Mouse (Mus musculus) midbrain, postnatal 0 days (tissue): ENCODE results near the gene Srrm3. TPM values are rescaled to one million over a fixed set of nuclear protein-coding genes. Genes with fewer than 3 reads are reported as not detected.

Experiments used
- ATAC-seq: fragments of 200-750 bp; cut with Nextera tagmentation; 2 replicates; pipeline ENCODE4 v1.8.0; 2017; ENCODE audit warnings: moderate number of reproducible peaks, mild to moderate bottlenecking, moderate TSS enrichment, moderate library complexity; ENCODE audit not compliant: low FRiP score
- DNase-seq: peaks from one replicate; pipeline ENCODE4 v3.0.0-alpha.2; 2015; ENCODE audit warnings: low spot score
- H3K27ac ChIP-seq: fragments of 300-500 bp; sonication (generic); 2 replicates; pipeline ENCODE4 v1.5.1; 2014; ENCODE audit warnings: low read depth, mild to moderate bottlenecking, low read length, mixed read lengths
- H3K27me3 ChIP-seq: fragments of 300-500 bp; sonication (generic); 2 replicates; pipeline ENCODE4 v1.6.1; 2014; ENCODE audit warnings: low read length, control low read depth, mixed read lengths; ENCODE audit not compliant: insufficient read depth
- H3K36me3 ChIP-seq: fragments of 300-500 bp; sonication (generic); 2 replicates; pipeline ENCODE4 v1.6.1; 2014; ENCODE audit warnings: low read length, control low read depth, mixed read lengths; ENCODE audit not compliant: insufficient read depth
- H3K4me1 ChIP-seq: fragments of 300-500 bp; sonication (generic); 2 replicates; pipeline ENCODE4 v1.6.1; 2014; ENCODE audit warnings: mild to moderate bottlenecking, control low read depth, antibody characterized with exemption, low read length, mixed read lengths; ENCODE audit not compliant: insufficient read depth
- H3K4me2 ChIP-seq: fragments of 300-500 bp; sonication (generic); 2 replicates; pipeline ENCODE4 v1.6.1; 2014; ENCODE audit warnings: low read depth, mild to moderate bottlenecking, low read length, mixed read lengths; ENCODE audit not compliant: poor library complexity, severe bottlenecking
- H3K4me3 ChIP-seq: fragments of 300-500 bp; sonication (generic); 2 replicates; pipeline ENCODE4 v1.5.1; 2014; ENCODE audit warnings: low read depth, mild to moderate bottlenecking, low read length, moderate library complexity
- H3K9ac ChIP-seq: fragments of 300-500 bp; sonication (generic); replicated peaks from 2 replicates; pipeline ENCODE4 v1.6.1; 2014; ENCODE audit warnings: mild to moderate bottlenecking, low read length, moderate library complexity, mixed read lengths; ENCODE audit not compliant: poor library complexity, severe bottlenecking
- H3K9me3 ChIP-seq: fragments of 300-500 bp; sonication (generic); 2 replicates; pipeline ENCODE4 v1.6.1; 2016; ENCODE audit warnings: low read length, control low read depth
- CTCF ChIP-seq: IDR thresholded peaks from 2 replicates; pipeline ENCODE4 v1.5.1; 2016; ENCODE audit warnings: antibody characterized with exemption, mild to moderate bottlenecking
- WGBS: fragments of 180-500 bp; shearing (Covaris S2); extraction: QIAGEN DNeasy Blood & Tissue Kit; methylation state at CpG from one replicate; pipeline ENCODE4 v1.1.7; 2014; 5-methylcytosine and 5-hydroxymethylcytosine counted together
- polyA plus RNA-seq: library from polyadenylated mRNA; unstranded; fragments of >200 nt; fragmentation: Nextera tagmentation; extraction: Ambion mirVana; gene quantifications from 2 replicates; pipeline ENCODE4 v1.2.1, GENCODE M21; 2015
- total RNA-seq: library from RNA; depleted of rRNA; stranded (reverse); fragments of >200 nt; gene quantifications from 2 replicates; pipeline ENCODE4 v1.2.3, GENCODE M21; 2014

Srrm3 gene
- total and polyA plus RNA-seq, 2 experiments from 2014 or later: 58.8 to 123 TPM

GRCm38 (mm10) chr5:135868653-135869052 lies 62.0 kb downstream of the Srrm3 start:
- H3K4me1 ChIP-seq: peaks cover 11% of the 10 kb centered on the region; the same call in 1 of the 2 replicates
- DNase-seq (no peak), ATAC-seq (peak; percentile 38; the same call in 1 of the 2 replicates)
- no peaks in the 10 kb centered on the region for H3K27me3 ChIP-seq
- H3K9me3 ChIP-seq: no peaks in the 10 kb centered on the region
- peaks cover 5% of the 10 kb centered on the region for H3K36me3 ChIP-seq
- 8% methylated on average over 27 of the region's 27 CpGs for WGBS
- peak overlapping the region; percentile 77 for H3K9ac ChIP-seq
- TF ChIP-seq CTCF: no peak
- H3K4me3 ChIP-seq: peak overlapping the region; percentile 42
- H3K27ac ChIP-seq: peak overlapping the region; percentile 63
- H3K4me2 ChIP-seq: peak overlapping the region; percentile 64

DNA sequence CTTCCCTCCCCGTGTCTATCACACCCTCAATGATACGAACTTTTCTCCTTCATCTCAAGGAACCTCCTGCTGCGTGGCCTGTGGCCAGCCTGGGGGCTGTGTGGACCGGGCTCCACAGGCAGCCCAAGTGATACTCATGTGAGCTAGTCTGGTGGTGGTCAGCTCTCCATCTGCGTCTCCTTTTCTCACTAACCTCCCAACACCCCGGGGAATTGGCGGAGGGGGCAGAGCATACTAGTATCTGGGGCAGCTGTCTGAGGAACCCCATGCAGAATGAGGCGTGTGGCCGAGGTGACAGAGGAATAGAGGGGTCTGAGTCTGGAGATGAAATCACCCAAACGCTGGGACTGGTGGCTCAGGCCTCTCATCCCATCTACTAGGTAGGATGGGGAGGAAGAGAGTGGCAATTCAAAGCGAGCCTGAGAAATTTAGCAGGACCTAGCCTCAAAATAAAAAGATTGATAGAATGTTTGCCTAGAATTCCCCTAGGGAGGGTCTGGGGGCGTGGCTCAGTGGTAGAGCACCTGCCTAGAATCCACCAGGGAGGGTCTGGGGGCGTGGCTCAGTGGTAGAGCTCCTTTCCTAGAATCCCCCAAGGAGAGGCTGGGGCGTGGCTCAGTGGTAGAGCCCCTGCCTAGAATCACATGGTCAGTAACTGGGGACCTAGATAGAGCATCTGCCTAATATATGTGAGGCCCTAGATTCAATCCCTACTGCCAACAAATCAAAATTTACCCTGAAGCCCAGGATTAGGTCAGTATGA lies 63.2 kb downstream of the Srrm3 start:
- Histone ChIP-seq H3K27ac (no peak overlapping the region), H3K36me3 (no peaks in the 10 kb centered on the region; the same call in 1 of the 2 replicates), H3K4me2 (peak overlapping the region; percentile 64; the same call in 1 of the 2 replicates), H3K27me3 (no peaks in the 10 kb centered on the region), H3K4me3 (no peak overlapping the region), H3K4me1 (peaks cover 11% of the 10 kb centered on the region; the same call in 1 of the 2 replicates), H3K9ac (peak overlapping the region; percentile 77; the same call in 1 of the 2 replicates), H3K9me3 (no peaks in the 10 kb centered on the region)
- 71% methylated on average over 14 of the region's 14 CpGs for WGBS
- DNase-seq: no peak
- no peak for ATAC-seq
- TF ChIP-seq CTCF: no peak

DNA sequence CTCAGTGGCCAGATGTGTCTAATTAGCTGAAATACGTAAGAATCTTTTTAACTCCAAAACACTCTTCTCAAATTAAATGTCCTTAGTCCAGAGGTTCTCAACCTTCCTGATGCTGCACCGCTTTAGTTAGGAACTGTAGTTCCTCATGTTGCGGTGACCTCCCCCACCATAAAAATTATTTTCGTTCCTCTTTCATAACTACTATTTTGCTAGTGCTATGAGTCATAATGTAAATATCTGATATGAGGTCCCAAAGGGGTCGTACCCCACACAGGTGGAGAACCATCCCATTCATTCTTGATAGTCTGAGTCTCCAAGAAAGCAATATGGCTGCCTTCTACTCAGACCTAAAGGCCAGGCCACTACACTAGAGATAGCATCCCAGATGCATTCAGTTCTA lies 63.8 kb downstream of the Srrm3 start:
- no peak overlapping the region for H3K4me2 ChIP-seq
- WGBS: 90% methylated on average over 5 of the region's 5 CpGs

GRCm38 (mm10) chr5:135872996-135873395 lies 66.3 kb downstream of the Srrm3 start:
- Histone ChIP-seq H3K4me3 (no peak overlapping the region), H3K27ac (no peak overlapping the region), H3K9me3 (no peaks in the 10 kb centered on the region), H3K36me3 (no peaks in the 10 kb centered on the region; the same call in 1 of the 2 replicates), H3K9ac (no peak overlapping the region), H3K4me2 (no peak overlapping the region), H3K27me3 (no peaks in the 10 kb centered on the region), H3K4me1 (peaks cover 8% of the 10 kb centered on the region; the same call in 1 of the 2 replicates)
- no peak for DNase-seq
- no peak for ATAC-seq
- no peak for TF ChIP-seq CTCF
- 27% methylated on average over 15 of the region's 16 CpGs for WGBS

More for the DNA sequence above, 63.8 kb downstream of the Srrm3 start:
- no peaks in the 10 kb centered on the region for H3K27me3 ChIP-seq
- no peak overlapping the region for H3K9ac ChIP-seq
- DNase-seq (no peak), ATAC-seq (no peak)
- H3K27ac ChIP-seq: no peak overlapping the region
- TF ChIP-seq CTCF: no peak
- peaks cover 11% of the 10 kb centered on the region; the same call in 1 of the 2 replicates for H3K4me1 ChIP-seq
- no peaks in the 10 kb centered on the region; the same call in 1 of the 2 replicates for H3K36me3 ChIP-seq
- no peak overlapping the region for H3K4me3 ChIP-seq
- no peaks in the 10 kb centered on the region for H3K9me3 ChIP-seq

GRCm38 (mm10) chr5:135873753-135874152 lies 67.1 kb downstream of the Srrm3 start:
- no peak for TF ChIP-seq CTCF
- no peak overlapping the region for H3K4me3 ChIP-seq

DNA sequence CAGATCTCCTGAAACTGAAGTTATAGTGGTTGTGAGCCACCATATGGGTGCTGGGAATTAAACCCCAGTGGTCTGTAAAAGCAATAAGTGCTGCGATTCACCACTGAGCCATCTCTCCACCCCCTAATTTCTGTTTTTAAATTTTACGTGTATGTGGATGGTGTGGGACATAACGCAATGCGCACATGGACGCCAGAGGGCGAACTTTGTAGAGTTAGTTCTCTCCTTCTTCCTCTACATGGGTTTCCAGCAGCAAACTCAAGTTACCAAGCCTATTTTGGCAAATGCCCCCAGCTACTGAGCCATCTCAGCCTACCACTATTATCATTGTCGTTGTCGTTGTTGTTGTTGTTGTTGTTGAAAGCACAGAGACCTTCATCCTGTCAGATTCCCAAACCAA lies 70.5 kb downstream of the Srrm3 start:
- H3K9ac ChIP-seq: no peak overlapping the region
- no peaks in the 10 kb centered on the region for H3K9me3 ChIP-seq

More at GRCm38 (mm10) chr5:135873753-135874152, 67.1 kb downstream of the Srrm3 start:
- H3K9me3 ChIP-seq: no peaks in the 10 kb centered on the region
- ATAC-seq (no peak), DNase-seq (no peak)
- WGBS: 66% methylated on average over 9 of the region's 9 CpGs
- no peak overlapping the region for H3K27ac ChIP-seq
- no peak overlapping the region for H3K9ac ChIP-seq
- H3K27me3 ChIP-seq: no peaks in the 10 kb centered on the region
- H3K36me3 ChIP-seq: no peaks in the 10 kb centered on the region; the same call in 1 of the 2 replicates
- H3K4me1 ChIP-seq: peaks cover 5% of the 10 kb centered on the region; the same call in 1 of the 2 replicates
- H3K4me2 ChIP-seq: no peak overlapping the region

More for the DNA sequence above, 70.5 kb downstream of the Srrm3 start:
- H3K27ac ChIP-seq: no peak overlapping the region
- peak overlapping the region; percentile 27; the same call in 1 of the 2 replicates for H3K4me3 ChIP-seq
- DNase-seq (peak; percentile 76), ATAC-seq (no peak)
- 13% methylated on average over 8 of the region's 8 CpGs for WGBS
- peak overlapping the region; percentile 51 for H3K4me2 ChIP-seq
- H3K27me3 ChIP-seq: no peaks in the 10 kb centered on the region
- no peaks in the 10 kb centered on the region for H3K4me1 ChIP-seq
- H3K36me3 ChIP-seq: no peaks in the 10 kb centered on the region; the same call in 1 of the 2 replicates
- peak; percentile 77 for TF ChIP-seq CTCF
